In genomic region chr5:115514346-115514745, GRCm38 (mm10) we compare ENCODE assay signal across 9 mouse cellular contexts. TPM values are rescaled to one million over a fixed set of nuclear protein-coding genes. Genes with fewer than 3 reads are reported as not detected.
DNase-seq lines count a peak whose midpoint lies in the region; ATAC-seq and TF ChIP-seq lines count a peak whose summit lies in the region.
"Had no signal": no experiment of that assay in that cellular context is flagged by ENCODE, and none has a peak within 500 bp of the region (broad histone marks: within the 10 kb centered on the region; RNA-seq: fewer than 3 reads in every experiment).

No protein-coding gene starts in this region.

- no peak overlapping the region for H3K4me3 ChIP-seq in kidney, embryonic 16.5 days (ENCODE audit: low read length)
- peak overlapping the region; percentile 34 for H3K4me3 ChIP-seq in embryonic facial prominence, embryonic 10.5 days
- H3K4me3 ChIP-seq in embryonic fibroblast, embryonic 13.5 days (ENCODE audit: insufficient read depth, low read length) = no peak overlapping the region
- no peak overlapping the region for H3K4me3 ChIP-seq in liver, embryonic 12.5 days
- H3K4me3 ChIP-seq: forebrain, embryonic 13.5 days had no signal

- 57% methylated on average over 6 of the region's 6 CpGs for WGBS in kidney, embryonic 16.5 days
- 66% methylated on average over 6 of the region's 6 CpGs for WGBS in embryonic facial prominence, embryonic 10.5 days
- WGBS in liver, embryonic 12.5 days (ENCODE audit: insufficient replicate concordance) = 74% methylated on average over 6 of the region's 6 CpGs

- no peak for ATAC-seq in kidney, embryonic 16.5 days (ENCODE audit: low FRiP score, low TSS enrichment)
- ATAC-seq in liver, embryonic 12.5 days = peak; percentile 45; the same call in 1 of the 2 replicates
- no peak for ATAC-seq in activated CD4-positive, CD25-positive, alpha-beta regulatory T cell, adult 4 months

- H3K36me3 ChIP-seq in kidney, embryonic 16.5 days (ENCODE audit: insufficient read depth, low read length) = no peaks in the 10 kb centered on the region; the same call in 1 of the 2 replicates
- H3K36me3 ChIP-seq in embryonic facial prominence, embryonic 10.5 days (replicated peaks) = peaks cover 57% of the 10 kb centered on the region
- no peaks in the 10 kb centered on the region for H3K36me3 ChIP-seq in liver, embryonic 12.5 days

- DNase-seq in kidney, adult 18-20 months = no peak
- peak; percentile 28 for DNase-seq in embryonic facial prominence, embryonic 10.5 days (ENCODE audit: low spot score)
- DNase-seq in layer of hippocampus, postnatal 36 days = no peak

- H3K27ac ChIP-seq in kidney, embryonic 16.5 days (ENCODE audit: low read length) = peak overlapping the region; percentile 86
- H3K27ac ChIP-seq in embryonic facial prominence, embryonic 10.5 days (replicated peaks) = peak overlapping the region; percentile 89
- peak overlapping the region; percentile 48 for H3K27ac ChIP-seq in embryonic fibroblast, embryonic 13.5 days (ENCODE audit: insufficient read depth, low read length)
- H3K27ac ChIP-seq in liver, embryonic 12.5 days = peak overlapping the region; percentile 73

- H3K27me3 ChIP-seq in kidney, embryonic 16.5 days (ENCODE audit: insufficient read depth, low read length) = no peaks in the 10 kb centered on the region
- no peaks in the 10 kb centered on the region for H3K27me3 ChIP-seq in embryonic facial prominence, embryonic 10.5 days (replicated peaks; ENCODE audit: low read depth, poor library complexity, severe bottlenecking)
- no peaks in the 10 kb centered on the region for H3K27me3 ChIP-seq in liver, embryonic 12.5 days (replicated peaks)
- H3K27me3 ChIP-seq: forebrain, embryonic 13.5 days had no signal

- no peaks in the 10 kb centered on the region for H3K9me3 ChIP-seq in kidney, embryonic 16.5 days (ENCODE audit: low read length)
- H3K9me3 ChIP-seq in embryonic facial prominence, embryonic 10.5 days = no peaks in the 10 kb centered on the region
- no peaks in the 10 kb centered on the region for H3K9me3 ChIP-seq in liver, embryonic 12.5 days (replicated peaks)
- H3K9me3 ChIP-seq: forebrain, embryonic 13.5 days had no signal

- peaks cover 46% of the 10 kb centered on the region for H3K4me1 ChIP-seq in kidney, embryonic 16.5 days (ENCODE audit: insufficient read depth, low read length)
- peaks cover 58% of the 10 kb centered on the region for H3K4me1 ChIP-seq in embryonic facial prominence, embryonic 10.5 days
- H3K4me1 ChIP-seq in embryonic fibroblast, embryonic 13.5 days (ENCODE audit: control insufficient read depth, insufficient read depth, low read length) = peaks cover 13% of the 10 kb centered on the region
- peaks cover 64% of the 10 kb centered on the region for H3K4me1 ChIP-seq in liver, embryonic 12.5 days

- TF ChIP-seq POLR2A in embryonic fibroblast, embryonic 13.5 days (IDR thresholded peaks at IDR 0.05; ENCODE audit: low read depth, low read length) = no peak

- H3K9ac ChIP-seq in kidney, embryonic 16.5 days (replicated peaks; ENCODE audit: low read length) = peak overlapping the region; percentile 43
- H3K9ac ChIP-seq in liver, embryonic 12.5 days = no peak overlapping the region
- H3K9ac ChIP-seq: forebrain, embryonic 13.5 days had no signal

- peak overlapping the region; percentile 40 for H3K4me2 ChIP-seq in kidney, embryonic 16.5 days (replicated peaks; ENCODE audit: low read depth, low read length)
- peak overlapping the region; percentile 6 for H3K4me2 ChIP-seq in liver, embryonic 12.5 days

- TF ChIP-seq CTCF in embryonic fibroblast, embryonic 13.5 days (IDR thresholded peaks at IDR 0.05; ENCODE audit: borderline replicate concordance, insufficient read depth, low read length) = no peak

RNA-seq across cellular contexts. Expression of gene Pxn, which starts 7.9 kb away (rescaled TPM):
- polyA plus RNA-seq in kidney, embryonic 16.5 days (2015; fragmentation: Nextera tagmentation; extraction: Ambion mirVana) = 60.5 and 67.2 TPM in 2 replicates
- polyA plus RNA-seq in embryonic facial prominence, embryonic 10.5 days (2016; fragmentation: Nextera tagmentation; extraction: Ambion mirVana) = 50.3 and 50.6 TPM in 2 replicates
- 25.7 and 35.2 TPM in 2 replicates for polyA plus RNA-seq in embryonic fibroblast, embryonic 13.5 days (2011; ENCODE audit: insufficient read length, low read depth, missing spikeins)
- 17.4 and 20.1 TPM in 2 replicates for polyA plus RNA-seq in liver, embryonic 12.5 days (2016; fragmentation: Nextera tagmentation; extraction: Ambion mirVana)
- 10 to 100 TPM; 39.8 to 46.1 TPM for total RNA-seq in layer of hippocampus, postnatal 36 days (2021)
- 10 to 100 TPM; 14.5 to 21.0 TPM for polyA plus RNA-seq in activated CD4-positive, CD25-positive, alpha-beta regulatory T cell, adult 4 months (2017; shearing (Covaris generic))

RNA-seq across cellular contexts. Expression of gene Sirt4, which starts 29.8 kb away (rescaled TPM):
- 27.3 and 27.5 TPM in 2 replicates for polyA plus RNA-seq in kidney, embryonic 16.5 days (2015; fragmentation: Nextera tagmentation; extraction: Ambion mirVana)
- 14.5 and 16.0 TPM in 2 replicates for polyA plus RNA-seq in embryonic facial prominence, embryonic 10.5 days (2016; fragmentation: Nextera tagmentation; extraction: Ambion mirVana)
- 12.8 and 18.5 TPM in 2 replicates for polyA plus RNA-seq in embryonic fibroblast, embryonic 13.5 days (2011; ENCODE audit: insufficient read length, low read depth, missing spikeins)
- polyA plus RNA-seq in liver, embryonic 12.5 days (2016; fragmentation: Nextera tagmentation; extraction: Ambion mirVana) = 6.3 and 7.5 TPM in 2 replicates
- total RNA-seq in layer of hippocampus, postnatal 36 days (2021) = 10 to 100 TPM; 46.4 to 50.7 TPM
- polyA plus RNA-seq in activated CD4-positive, CD25-positive, alpha-beta regulatory T cell, adult 4 months (2017; shearing (Covaris generic)) = 10 to 100 TPM; 10.4 to 14.9 TPM

RNA-seq across cellular contexts. Expression of gene Rplp0, which starts 44.9 kb away (rescaled TPM):
- 1,527 and 1,553 TPM in 2 replicates for polyA plus RNA-seq in kidney, embryonic 16.5 days (2015; fragmentation: Nextera tagmentation; extraction: Ambion mirVana)
- 1,413 and 1,489 TPM in 2 replicates for polyA plus RNA-seq in embryonic facial prominence, embryonic 10.5 days (2016; fragmentation: Nextera tagmentation; extraction: Ambion mirVana)
- polyA plus RNA-seq in embryonic fibroblast, embryonic 13.5 days (2011; ENCODE audit: insufficient read length, low read depth, missing spikeins) = 3,023 and 3,024 TPM in 2 replicates
- 1,698 and 1,725 TPM in 2 replicates for polyA plus RNA-seq in liver, embryonic 12.5 days (2016; fragmentation: Nextera tagmentation; extraction: Ambion mirVana)
- 100 to 1,000 TPM; 223 to 227 TPM for total RNA-seq in layer of hippocampus, postnatal 36 days (2021)
- 1,000 to 10,000 TPM; 4,414 to 4,537 TPM for polyA plus RNA-seq in activated CD4-positive, CD25-positive, alpha-beta regulatory T cell, adult 4 months (2017; shearing (Covaris generic))

RNA-seq across cellular contexts. Expression of gene Pla2g1b, which starts 48.3 kb away (rescaled TPM):
- polyA plus RNA-seq in kidney, embryonic 16.5 days (2015; fragmentation: Nextera tagmentation; extraction: Ambion mirVana) = 0.94 and 2.1 TPM in 2 replicates
- polyA plus RNA-seq in embryonic facial prominence, embryonic 10.5 days (2016; fragmentation: Nextera tagmentation; extraction: Ambion mirVana) = not detected in 2 replicates
- polyA plus RNA-seq in embryonic fibroblast, embryonic 13.5 days (2011; ENCODE audit: insufficient read length, low read depth, missing spikeins) = not detected in 2 replicates
- polyA plus RNA-seq in liver, embryonic 12.5 days (2016; fragmentation: Nextera tagmentation; extraction: Ambion mirVana) = 0.42 and 0.69 TPM in 2 replicates
- not detected for total RNA-seq in layer of hippocampus, postnatal 36 days (2021)
- polyA plus RNA-seq in activated CD4-positive, CD25-positive, alpha-beta regulatory T cell, adult 4 months (2017; shearing (Covaris generic)) = not detected
- total RNA-seq: megakaryocyte, adult 5-6 weeks had no signal
- polyA plus RNA-seq: forebrain, embryonic 13.5 days had no signal

RNA-seq across cellular contexts. Expression of gene Gcn1l1, which starts 50.7 kb away (rescaled TPM):
- polyA plus RNA-seq in kidney, embryonic 16.5 days (2015; fragmentation: Nextera tagmentation; extraction: Ambion mirVana) = 44.3 and 48.8 TPM in 2 replicates
- polyA plus RNA-seq in embryonic facial prominence, embryonic 10.5 days (2016; fragmentation: Nextera tagmentation; extraction: Ambion mirVana) = 65.0 and 65.1 TPM in 2 replicates
- 39.5 and 40.7 TPM in 2 replicates for polyA plus RNA-seq in embryonic fibroblast, embryonic 13.5 days (2011; ENCODE audit: insufficient read length, low read depth, missing spikeins)
- 36.7 and 38.0 TPM in 2 replicates for polyA plus RNA-seq in liver, embryonic 12.5 days (2016; fragmentation: Nextera tagmentation; extraction: Ambion mirVana)
- 10 to 100 TPM; 69.4 to 73.1 TPM for total RNA-seq in layer of hippocampus, postnatal 36 days (2021)
- polyA plus RNA-seq in activated CD4-positive, CD25-positive, alpha-beta regulatory T cell, adult 4 months (2017; shearing (Covaris generic)) = 10 to 100 TPM; 22.2 to 30.6 TPM
